Mouse (Mus musculus) forebrain, embryonic 14.5 days (tissue): ENCODE measurements at regions not wholly inside any gene's neighbourhood (a gene's known extent, or its start where the extent isn't known, plus 50 kb on each side); places are given as distances from the start of the nearest gene placed in this dataset.

Experiments used
- ATAC-seq: fragments of 200-750 bp; cut with Nextera tagmentation; 2 replicates; pipeline ENCODE4 v1.8.0; 2017; ENCODE audit warnings: mild to moderate bottlenecking, moderate library complexity
- DNase-seq: peaks from one replicate; pipeline ENCODE4 v3.0.0-alpha.2; 2015; ENCODE audit warnings: low spot score
- H3K27ac ChIP-seq: fragments of 300-500 bp; sonication (generic); 2 replicates; pipeline ENCODE4 v1.5.1; 2014; ENCODE audit warnings: low read depth, mild to moderate bottlenecking, control low read depth, low read length, moderate library complexity
- H3K27me3 ChIP-seq: fragments of 300-500 bp; sonication (generic); replicated peaks from 2 replicates; pipeline ENCODE4 v1.6.1; 2014; ENCODE audit warnings: low read length, control low read depth, mixed read lengths; ENCODE audit not compliant: control insufficient read depth, insufficient read depth
- H3K36me3 ChIP-seq: fragments of 300-500 bp; sonication (generic); 2 replicates; pipeline ENCODE4 v1.6.1; 2014; ENCODE audit warnings: low read length, control low read depth; ENCODE audit not compliant: control insufficient read depth, insufficient read depth
- H3K4me1 ChIP-seq: fragments of 300-500 bp; sonication (generic); 2 replicates; pipeline ENCODE4 v1.6.1; 2014; ENCODE audit warnings: antibody characterized with exemption, low read length, control low read depth; ENCODE audit not compliant: control insufficient read depth, insufficient read depth
- H3K4me2 ChIP-seq: fragments of 300-500 bp; sonication (generic); 2 replicates; pipeline ENCODE4 v1.6.1; 2014; ENCODE audit warnings: mild to moderate bottlenecking, control low read depth, low read length
- H3K4me3 ChIP-seq: fragments of 300-500 bp; sonication (generic); 2 replicates; pipeline ENCODE4 v1.5.1; 2014; ENCODE audit warnings: low read depth, low read length, control low read depth
- H3K9ac ChIP-seq: fragments of 300-500 bp; sonication (generic); 2 replicates; pipeline ENCODE4 v1.6.1; 2014; ENCODE audit warnings: mild to moderate bottlenecking, low read length, control low read depth, moderate library complexity
- H3K9me3 ChIP-seq: fragments of 300-500 bp; sonication (generic); replicated peaks from 2 replicates; pipeline ENCODE4 v1.6.1; 2016; ENCODE audit warnings: low read length, control low read depth, mixed read lengths; ENCODE audit not compliant: control insufficient read depth
- WGBS: fragments of 180-500 bp; shearing (Covaris S2); extraction: QIAGEN DNeasy Blood & Tissue Kit; methylation state at CpG from one replicate; pipeline ENCODE4 v1.1.7; 2014; 5-methylcytosine and 5-hydroxymethylcytosine counted together

DNA sequence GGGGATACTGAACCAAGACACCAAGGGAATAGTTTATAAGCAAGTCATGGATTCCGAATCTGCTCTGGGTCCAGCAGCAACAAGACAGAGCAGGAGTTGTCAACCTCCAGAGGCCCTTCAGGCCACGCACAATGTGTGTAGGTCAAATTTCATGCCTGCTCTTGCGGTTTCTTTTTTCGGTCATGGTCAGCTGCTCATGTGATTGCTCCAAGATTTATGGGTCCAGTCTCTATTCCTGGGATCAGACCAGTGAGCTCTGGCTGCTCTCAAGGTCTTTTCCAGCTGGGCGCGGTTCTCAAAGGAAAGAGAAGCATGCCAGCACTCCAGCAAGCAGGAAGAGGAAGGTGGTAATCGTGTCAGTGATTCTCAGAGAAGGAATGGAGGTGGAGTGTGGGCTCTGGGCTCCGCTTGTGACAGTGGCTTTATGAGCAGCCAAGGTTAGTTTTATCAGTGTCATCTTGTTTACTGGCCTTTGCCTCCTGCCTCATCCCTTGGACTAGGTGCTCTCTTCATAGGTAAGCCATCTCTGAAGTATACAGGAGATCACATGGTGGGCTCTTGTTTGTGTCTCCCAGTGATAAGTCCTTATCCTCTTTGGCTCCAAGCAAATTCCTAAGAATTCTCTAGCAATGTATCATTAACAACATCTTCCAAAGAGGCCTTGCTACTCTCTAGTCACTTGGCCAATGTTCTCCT, 148.5 kb upstream of the Maf start:
- Histone ChIP-seq H3K4me2 (no peak overlapping the region), H3K4me1 (no peaks in the 10 kb centered on the region), H3K9me3 (no peaks in the 10 kb centered on the region), H3K27me3 (no peaks in the 10 kb centered on the region), H3K27ac (no peak overlapping the region), H3K9ac (no peak overlapping the region), H3K4me3 (no peak overlapping the region), H3K36me3 (no peaks in the 10 kb centered on the region)
- ATAC-seq: no peak
- DNase-seq: no peak
- WGBS: 97% methylated on average over 8 of the region's 8 CpGs

DNA sequence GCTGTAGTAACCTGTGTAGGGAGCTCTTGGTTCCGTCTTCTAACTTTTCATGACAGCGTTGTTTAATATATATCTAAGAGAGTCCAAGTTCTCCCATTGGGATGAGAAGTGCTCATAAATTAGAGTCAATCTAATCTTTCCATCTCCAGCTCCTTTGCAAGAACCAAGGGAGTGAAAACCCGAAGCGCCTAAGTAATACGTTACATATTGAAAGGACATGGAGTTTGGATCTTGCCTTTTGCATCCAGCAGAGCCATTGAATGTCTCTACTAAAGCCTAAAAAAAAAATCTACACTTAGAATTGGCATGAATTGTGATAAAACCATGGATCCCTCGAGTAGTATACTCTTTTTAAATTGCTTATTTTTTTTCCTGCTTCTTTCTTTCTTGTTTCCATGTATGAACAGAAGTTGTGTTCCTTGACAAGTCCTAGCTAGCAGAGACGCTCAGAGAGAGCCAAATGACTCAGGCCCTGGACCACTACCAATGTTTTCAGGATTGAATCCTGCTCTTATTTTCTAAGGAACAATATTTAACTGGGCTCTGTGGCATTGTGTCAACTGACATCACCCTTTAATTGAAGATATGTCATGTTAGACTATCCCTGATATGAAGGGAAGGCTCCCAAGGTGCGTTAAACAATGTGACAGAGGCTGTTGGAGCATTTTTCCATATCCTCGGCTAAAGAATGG, 146.8 kb upstream of the Maf start:
- WGBS: 86% methylated on average over 9 of the region's 9 CpGs
- H3K4me1 ChIP-seq: no peaks in the 10 kb centered on the region
- no peak for DNase-seq
- no peak overlapping the region for H3K27ac ChIP-seq
- ATAC-seq: no peak
- no peaks in the 10 kb centered on the region for H3K9me3 ChIP-seq
- H3K9ac ChIP-seq: no peak overlapping the region
- no peak overlapping the region for H3K4me2 ChIP-seq
- no peak overlapping the region for H3K4me3 ChIP-seq
- no peaks in the 10 kb centered on the region for H3K27me3 ChIP-seq
- H3K36me3 ChIP-seq: no peaks in the 10 kb centered on the region

DNA sequence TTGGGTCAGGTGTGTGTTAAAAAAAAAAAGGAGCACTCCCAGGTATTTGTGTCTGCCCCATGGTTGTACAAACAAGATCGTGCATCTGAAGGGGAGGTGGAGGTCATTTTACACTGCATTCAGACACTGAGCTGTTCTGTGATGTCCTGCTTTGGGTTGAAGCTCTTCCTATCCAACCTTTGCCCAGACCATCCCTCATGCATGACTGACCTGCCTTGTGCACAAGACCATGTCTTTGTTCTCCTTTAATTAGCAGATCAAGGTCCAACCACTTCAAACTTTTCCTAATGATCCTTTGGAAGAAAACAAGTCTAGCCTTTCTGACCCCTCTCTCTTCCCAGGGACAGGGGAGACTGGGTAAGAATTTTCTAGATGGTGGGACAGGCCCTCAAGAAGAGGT, 143.0 kb upstream of the Maf start:
- no peaks in the 10 kb centered on the region for H3K27me3 ChIP-seq
- whole genome bisulfite sequencing: 64% methylated on average over 1 of the region's 1 CpGs

GRCm38 (mm10) chr8:115833391-115833790, 125.8 kb upstream of the Maf start:
- H3K27ac ChIP-seq: no peak overlapping the region
- no peaks in the 10 kb centered on the region for H3K27me3 ChIP-seq
- H3K4me3 ChIP-seq: no peak overlapping the region
- no peak overlapping the region for H3K4me2 ChIP-seq
- no peaks in the 10 kb centered on the region for H3K36me3 ChIP-seq
- no peak for ATAC-seq
- no peaks in the 10 kb centered on the region for H3K9me3 ChIP-seq
- H3K9ac ChIP-seq: no peak overlapping the region
- no peak for DNase-seq
- no peaks in the 10 kb centered on the region for H3K4me1 ChIP-seq

More for the DNA sequence above, 143.0 kb upstream of the Maf start:
- no peak overlapping the region for H3K4me2 ChIP-seq
- H3K4me3 ChIP-seq: no peak overlapping the region
- no peaks in the 10 kb centered on the region for H3K36me3 ChIP-seq
- DNase-seq (no peak), ATAC-seq (no peak)
- H3K9me3 ChIP-seq: no peaks in the 10 kb centered on the region
- H3K27ac ChIP-seq: no peak overlapping the region
- H3K9ac ChIP-seq: no peak overlapping the region
- H3K4me1 ChIP-seq: no peaks in the 10 kb centered on the region

DNA sequence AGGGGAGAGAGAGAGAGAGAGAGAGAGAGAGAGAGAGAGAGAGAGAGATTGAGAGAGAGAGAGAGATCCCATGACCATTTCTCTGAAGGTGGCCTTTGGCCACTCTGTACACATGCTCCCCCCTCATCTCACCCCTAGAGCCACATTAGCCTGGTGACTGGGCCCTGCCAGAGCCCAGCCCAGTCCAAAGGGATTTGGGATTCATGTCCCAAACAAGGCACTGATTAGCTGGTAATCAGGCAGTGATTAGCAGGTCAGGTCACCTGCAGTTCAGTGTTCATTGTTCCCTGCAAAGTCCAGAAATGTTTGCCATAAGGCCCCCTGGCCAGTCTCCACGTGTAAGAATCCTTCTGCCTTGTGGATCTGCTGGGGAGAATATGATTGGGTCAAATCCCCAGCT, 124.1 kb upstream of the Maf start:
- Histone ChIP-seq H3K9ac (no peak overlapping the region), H3K4me3 (no peak overlapping the region), H3K9me3 (no peaks in the 10 kb centered on the region), H3K4me1 (no peaks in the 10 kb centered on the region), H3K27ac (no peak overlapping the region), H3K36me3 (no peaks in the 10 kb centered on the region), H3K27me3 (no peaks in the 10 kb centered on the region), H3K4me2 (no peak overlapping the region)
- DNase-seq (no peak), ATAC-seq (no peak)
- WGBS: 7% methylated on average over 1 of the region's 1 CpGs

DNA sequence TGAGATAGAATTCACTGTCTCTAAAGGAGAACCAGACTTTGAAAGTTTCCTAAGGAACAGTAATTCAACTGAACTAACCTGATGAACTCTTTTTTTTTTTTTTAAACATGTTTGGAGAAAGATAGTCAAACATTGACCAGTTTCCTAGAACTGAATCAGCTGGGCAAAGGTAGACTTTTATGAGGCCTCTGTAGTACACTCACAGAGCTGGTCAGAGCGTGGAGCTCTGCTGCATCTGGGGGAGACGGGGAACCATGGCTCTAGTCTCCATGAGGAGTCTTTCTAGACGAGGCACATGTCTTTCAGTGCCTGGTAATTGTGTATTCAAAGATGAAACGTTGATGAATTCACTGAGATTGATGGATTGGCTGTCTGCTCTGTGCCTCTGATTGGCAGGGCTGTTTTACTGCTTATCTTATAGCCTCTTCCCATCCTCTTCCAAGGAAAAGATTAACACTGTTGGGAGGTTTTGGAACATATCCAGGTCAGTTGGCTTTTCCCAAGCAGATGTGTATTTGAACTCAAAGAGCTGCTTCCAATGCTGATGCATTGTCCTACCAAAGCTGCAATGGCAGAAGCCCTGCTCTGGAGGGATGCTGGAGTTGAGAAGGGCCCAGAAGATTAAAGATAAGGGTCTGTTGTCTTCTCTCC, 122.5 kb upstream of the Maf start:
- H3K4me3 ChIP-seq: no peak overlapping the region
- WGBS: 67% methylated on average over 4 of the region's 4 CpGs
- no peaks in the 10 kb centered on the region for H3K27me3 ChIP-seq
- H3K9ac ChIP-seq: no peak overlapping the region
- ATAC-seq: no peak
- H3K27ac ChIP-seq: no peak overlapping the region
- no peaks in the 10 kb centered on the region for H3K9me3 ChIP-seq
- no peaks in the 10 kb centered on the region for H3K4me1 ChIP-seq
- no peak for DNase-seq
- H3K36me3 ChIP-seq: no peaks in the 10 kb centered on the region
- no peak overlapping the region for H3K4me2 ChIP-seq

DNA sequence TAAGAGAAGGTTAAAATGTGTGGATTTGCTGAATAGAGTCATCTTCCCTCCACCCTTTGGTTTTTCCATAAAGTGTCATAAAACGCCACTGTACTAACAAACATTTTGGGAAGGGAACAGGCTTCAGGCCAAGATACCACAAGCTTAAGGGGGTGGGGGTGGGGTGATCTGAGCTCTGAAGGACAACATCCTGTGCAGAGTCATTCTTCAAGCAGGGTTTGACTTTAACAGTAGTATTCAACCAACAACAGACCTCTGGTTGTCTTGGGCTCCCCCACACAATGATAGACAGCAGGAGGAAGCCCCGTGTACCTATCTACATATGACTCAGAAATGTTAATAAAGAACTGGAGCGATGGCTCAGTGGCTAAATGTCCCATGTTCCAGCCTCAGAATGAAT, 118.9 kb upstream of the Maf start:
- H3K9ac ChIP-seq: no peak overlapping the region
- DNase-seq: no peak
- H3K27me3 ChIP-seq: no peaks in the 10 kb centered on the region
- H3K27ac ChIP-seq: no peak overlapping the region
- no peak for ATAC-seq
- no peak overlapping the region for H3K4me2 ChIP-seq
- WGBS: 78% methylated on average over 3 of the region's 3 CpGs
- H3K9me3 ChIP-seq: no peaks in the 10 kb centered on the region
- H3K36me3 ChIP-seq: no peaks in the 10 kb centered on the region
- H3K4me3 ChIP-seq: no peak overlapping the region
- H3K4me1 ChIP-seq: no peaks in the 10 kb centered on the region

DNA sequence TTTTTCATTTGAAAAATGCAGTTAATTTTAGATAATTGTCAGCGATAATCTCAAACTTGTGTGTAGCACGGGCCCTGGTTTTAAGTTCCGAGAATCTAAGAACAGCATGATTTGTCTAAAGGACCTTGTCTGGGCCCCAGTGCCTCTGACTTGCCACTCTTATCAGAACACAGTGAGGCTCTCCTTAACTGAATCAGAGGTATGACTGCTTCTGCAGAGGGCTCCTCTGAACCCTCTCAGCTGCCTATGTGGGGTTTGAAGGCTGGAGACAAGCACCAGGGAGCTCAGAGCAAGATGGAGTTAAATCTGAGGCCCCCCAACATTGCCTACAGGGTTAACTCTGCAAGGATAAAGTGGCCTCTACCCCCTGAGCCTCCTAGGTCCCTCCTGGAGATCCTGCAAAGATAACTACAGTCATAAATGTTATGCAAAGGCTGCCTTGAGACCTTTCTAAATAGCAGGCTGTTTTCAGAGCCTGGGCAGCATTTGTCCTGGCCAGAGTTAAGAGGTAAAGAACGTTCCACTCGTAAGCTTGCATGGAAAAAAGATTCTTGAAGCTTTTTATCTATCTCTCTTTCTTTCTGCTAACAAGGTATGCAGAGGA, 118.4 kb upstream of the Maf start:
- no peaks in the 10 kb centered on the region for H3K27me3 ChIP-seq
- H3K4me1 ChIP-seq: no peaks in the 10 kb centered on the region
- no peak overlapping the region for H3K4me2 ChIP-seq
- DNase-seq (no peak), ATAC-seq (no peak)
- no peak overlapping the region for H3K9ac ChIP-seq
- no peaks in the 10 kb centered on the region for H3K36me3 ChIP-seq
- no peak overlapping the region for H3K27ac ChIP-seq
- H3K4me3 ChIP-seq: no peak overlapping the region
- H3K9me3 ChIP-seq: no peaks in the 10 kb centered on the region
- WGBS: 86% methylated on average over 5 of the region's 5 CpGs

DNA sequence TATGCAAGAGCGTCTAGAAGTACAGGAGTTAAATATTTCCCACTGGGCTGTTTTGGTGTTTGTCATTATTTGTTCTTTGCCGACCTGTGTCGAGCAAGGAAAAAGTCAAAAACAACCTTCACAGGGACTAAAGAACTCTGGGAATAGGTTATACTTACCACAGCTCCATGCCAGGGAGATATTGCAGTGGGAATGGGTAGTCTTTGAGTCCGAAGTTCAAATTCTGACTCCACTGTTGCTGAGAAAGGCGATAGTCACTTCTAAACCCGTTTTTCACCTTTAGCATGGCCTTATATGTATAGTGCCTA, 116.8 kb upstream of the Maf start:
- H3K4me2 ChIP-seq: no peak overlapping the region
- H3K27ac ChIP-seq: no peak overlapping the region
- no peaks in the 10 kb centered on the region for H3K9me3 ChIP-seq
- WGBS: 89% methylated on average over 6 of the region's 6 CpGs
- H3K4me3 ChIP-seq: no peak overlapping the region
- no peaks in the 10 kb centered on the region for H3K4me1 ChIP-seq
- no peak for ATAC-seq
- DNase-seq: no peak
- no peaks in the 10 kb centered on the region for H3K36me3 ChIP-seq
- H3K9ac ChIP-seq: no peak overlapping the region
- no peaks in the 10 kb centered on the region for H3K27me3 ChIP-seq
